Mouse (Mus musculus): Measurements from ENCODE around the gene Siglech.

GRCm38 (mm10) chr7:55827551-55827950 is 59.6 kb downstream of the Siglech start:
- no peak for TF ChIP-seq POLR2A (IDR thresholded peaks at IDR 0.05; ENCODE audit: control insufficient read depth in 1 of 2, insufficient read depth in 1 of 2, low read depth in 1 of 2, low read length in 2 of 2, poor library complexity in 1 of 2)
- no peak for TF ChIP-seq GATA1 (IDR thresholded peaks at IDR 0.05; ENCODE audit: low read depth, low read length)
- TF ChIP-seq CHD2 (IDR thresholded peaks at IDR 0.05; ENCODE audit: low read length): no peak
- TF ChIP-seq CTCF (IDR thresholded peaks at IDR 0.05 in 2 of 3, conservative IDR thresholded peaks at IDR 0.05 in 1 of 3; ENCODE audit: control insufficient read depth in 1 of 3, insufficient read depth in 1 of 3, low read depth in 2 of 3, low read length in 3 of 3, poor library complexity in 1 of 3, severe bottlenecking in 1 of 3): no peak
- no peak for TF ChIP-seq MYC (IDR thresholded peaks at IDR 0.05; ENCODE audit: low read depth, low read length)
- TF ChIP-seq ZMIZ1 (IDR thresholded peaks at IDR 0.05; ENCODE audit: low read depth, low read length): no peak
